Mouse (Mus musculus) liver, adult 2 months (tissue): ENCODE measurements at regions not wholly inside any gene's neighbourhood (a gene's known extent, or its start where the extent isn't known, plus 50 kb on each side); places are given as distances from the start of the nearest gene placed in this dataset.

ENCODE experiments used
- CTCF ChIP-seq: fragments of 200-500 bp; IDR thresholded peaks from 2 replicates; pipeline ENCODE4 v1.5.1; 2011; ENCODE audit warnings: low read depth, low read length, control low read depth
- POLR2A ChIP-seq: fragments of 200-500 bp; IDR thresholded peaks from 2 replicates; pipeline ENCODE4 v1.6.1; 2011; ENCODE audit warnings: low read length, control low read depth; ENCODE audit not compliant: insufficient read depth; ENCODE audit errors: extremely low read depth

GRCm38 (mm10) chr5:118447366-118447765 lies 113.1 kb upstream of the Med13l start:
- TF ChIP-seq CTCF (no peak), POLR2A (no peak)
